Mouse (Mus musculus): ENCODE measurements around the gene Gnai2. TPM values are rescaled to one million over a fixed set of nuclear protein-coding genes. Genes with fewer than 3 reads are reported as not detected.

Gnai2 gene
- total and polyA plus RNA-seq, 2 experiments from 2014 or later = 295 to 472 TPM

GRCm38 (mm10) chr9:107641666-107642065 lies 6.5 kb upstream of the Gnai2 start:
- Histone ChIP-seq H3K9ac (replicated peaks; ENCODE audit: low read depth, low read length) (no peak overlapping the region), H3K4me2 (ENCODE audit: low read depth, low read length) (no peak overlapping the region), H3K27ac (ENCODE audit: low read depth) (no peak overlapping the region), H3K27me3 (ENCODE audit: control insufficient read depth, insufficient read depth, low read length) (no peaks in the 10 kb centered on the region), H3K4me1 (ENCODE audit: control insufficient read depth, insufficient read depth) (no peaks in the 10 kb centered on the region), H3K9me3 (replicated peaks; ENCODE audit: control insufficient read depth, low read length) (no peaks in the 10 kb centered on the region), H3K36me3 (replicated peaks; ENCODE audit: control insufficient read depth, insufficient read depth, low read length) (no peaks in the 10 kb centered on the region), H3K4me3 (ENCODE audit: low read depth, low read length) (no peak overlapping the region)
- ATAC-seq (ENCODE audit: insufficient read depth, low read depth) (no peak), DNase-seq (ENCODE audit: low spot score) (no peak)
- TF ChIP-seq EP300 (IDR thresholded peaks at IDR 0.05; ENCODE audit: low read depth) (no peak), CTCF (IDR thresholded peaks at IDR 0.05; ENCODE audit: low read depth) (no peak)
- 66% methylated on average over 8 of the region's 8 CpGs for WGBS

- Histone ChIP-seq H3K4me2 (ENCODE audit: low read depth, low read length) (no peak overlapping the region), H3K9ac (replicated peaks; ENCODE audit: low read depth, low read length) (0 out of 2 replicates have a peak overlapping the region, but pooled peaks have one; percentile 4), H3K36me3 (replicated peaks; ENCODE audit: control insufficient read depth, insufficient read depth, low read length) (no peaks in the 10 kb centered on the region), H3K9me3 (replicated peaks; ENCODE audit: control insufficient read depth, low read length) (no peaks in the 10 kb centered on the region), H3K4me3 (ENCODE audit: low read depth, low read length) (no peak overlapping the region), H3K4me1 (ENCODE audit: control insufficient read depth, insufficient read depth) (no peaks in the 10 kb centered on the region), H3K27ac (ENCODE audit: low read depth) (0 out of 2 replicates have a peak overlapping the region, but pooled peaks have one; percentile 28), H3K27me3 (ENCODE audit: control insufficient read depth, insufficient read depth, low read length) (no peaks in the 10 kb centered on the region)
- ATAC-seq (ENCODE audit: insufficient read depth, low read depth) (no peak), DNase-seq (ENCODE audit: low spot score) (no peak)
- TF ChIP-seq CTCF (IDR thresholded peaks at IDR 0.05; ENCODE audit: low read depth) = no peak
- TF ChIP-seq EP300 (IDR thresholded peaks at IDR 0.05; ENCODE audit: low read depth) = no peak
- 31% methylated on average over 8 of the region's 8 CpGs for WGBS
Measured at GRCm38 (mm10) chr9:107640257-107640772, 5.1 kb upstream of the Gnai2 start.

GRCm38 (mm10) chr9:107637070-107637469 lies 1.9 kb upstream of the Gnai2 start:
- 45% methylated on average over 7 of the region's 7 CpGs for WGBS

GRCm38 (mm10) chr9:107634406-107635278 lies 525 bp downstream of the Gnai2 start:
- Histone ChIP-seq H3K27me3 (ENCODE audit: control insufficient read depth, insufficient read depth, low read length) (no peaks in the 10 kb centered on the region), H3K36me3 (replicated peaks; ENCODE audit: control insufficient read depth, insufficient read depth, low read length) (0 out of 2 replicates have a peak, but pooled peaks cover 6% of the 10 kb centered on the region), H3K27ac (ENCODE audit: low read depth) (peak overlapping the region; percentile 94), H3K4me2 (ENCODE audit: low read depth, low read length) (peak overlapping the region; percentile 80), H3K9ac (replicated peaks; ENCODE audit: low read depth, low read length) (peak overlapping the region; percentile 89), H3K4me3 (ENCODE audit: low read depth, low read length) (peak overlapping the region; percentile 85), H3K9me3 (replicated peaks; ENCODE audit: control insufficient read depth, low read length) (no peaks in the 10 kb centered on the region), H3K4me1 (ENCODE audit: control insufficient read depth, insufficient read depth) (peaks cover 27% of the 10 kb centered on the region)
- TF ChIP-seq EP300 (IDR thresholded peaks at IDR 0.05; ENCODE audit: low read depth) (no peak), CTCF (IDR thresholded peaks at IDR 0.05; ENCODE audit: low read depth) (no peak)
- DNase-seq (ENCODE audit: low spot score) (no peak), ATAC-seq (ENCODE audit: insufficient read depth, low read depth) (no peak)
- under 1% methylated on average over 35 of the region's 35 CpGs for WGBS

More at GRCm38 (mm10) chr9:107637070-107637469, 1.9 kb upstream of the Gnai2 start:
- Histone ChIP-seq H3K27me3 (ENCODE audit: control insufficient read depth, insufficient read depth, low read length) (no peaks in the 10 kb centered on the region), H3K9ac (replicated peaks; ENCODE audit: low read depth, low read length) (no peak overlapping the region), H3K4me3 (ENCODE audit: low read depth, low read length) (no peak overlapping the region), H3K9me3 (replicated peaks; ENCODE audit: control insufficient read depth, low read length) (no peaks in the 10 kb centered on the region), H3K36me3 (replicated peaks; ENCODE audit: control insufficient read depth, insufficient read depth, low read length) (0 out of 2 replicates have a peak, but pooled peaks cover 4% of the 10 kb centered on the region), H3K4me1 (ENCODE audit: control insufficient read depth, insufficient read depth) (peaks cover 8% of the 10 kb centered on the region; the same call in 1 of the 2 replicates), H3K4me2 (ENCODE audit: low read depth, low read length) (no peak overlapping the region), H3K27ac (ENCODE audit: low read depth) (no peak overlapping the region)
- DNase-seq (ENCODE audit: low spot score) (no peak), ATAC-seq (ENCODE audit: insufficient read depth, low read depth) (no peak)
- no peak for TF ChIP-seq EP300 (IDR thresholded peaks at IDR 0.05; ENCODE audit: low read depth)
- no peak for TF ChIP-seq CTCF (IDR thresholded peaks at IDR 0.05; ENCODE audit: low read depth)

GRCm38 (mm10) chr9:107633661-107634405 lies 1.3 kb downstream of the Gnai2 start:
- peak overlapping the region; percentile 94 for H3K27ac ChIP-seq (ENCODE audit: low read depth)
- H3K4me2 ChIP-seq (ENCODE audit: low read depth, low read length) = peak overlapping the region; percentile 80
- under 1% methylated on average over 15 of the region's 15 CpGs for WGBS
- DNase-seq (ENCODE audit: low spot score) (no peak), ATAC-seq (ENCODE audit: insufficient read depth, low read depth) (peak; percentile 5; the same call in 1 of the 2 replicates)
- no peak for TF ChIP-seq CTCF (IDR thresholded peaks at IDR 0.05; ENCODE audit: low read depth)
- TF ChIP-seq EP300 (IDR thresholded peaks at IDR 0.05; ENCODE audit: low read depth) = no peak
- peak overlapping the region; percentile 89 for H3K9ac ChIP-seq (replicated peaks; ENCODE audit: low read depth, low read length)
- H3K36me3 ChIP-seq (replicated peaks; ENCODE audit: control insufficient read depth, insufficient read depth, low read length) = 0 out of 2 replicates have a peak, but pooled peaks cover 6% of the 10 kb centered on the region
- peak overlapping the region; percentile 85 for H3K4me3 ChIP-seq (ENCODE audit: low read depth, low read length)
- peaks cover 33% of the 10 kb centered on the region for H3K4me1 ChIP-seq (ENCODE audit: control insufficient read depth, insufficient read depth)
- no peaks in the 10 kb centered on the region for H3K27me3 ChIP-seq (ENCODE audit: control insufficient read depth, insufficient read depth, low read length)
- H3K9me3 ChIP-seq (replicated peaks; ENCODE audit: control insufficient read depth, low read length) = no peaks in the 10 kb centered on the region
